Mouse (Mus musculus) c-Kit-negative CD71-positive TER-119-positive erythroid progenitor cells, embryonic 14.5 days (primary cell): Measurements from ENCODE around the gene Lmod3.

Experiments used
- DNase-seq: peaks from one replicate; pipeline ENCODE4 v3.0.0-alpha.2; 2013; ENCODE audit warnings: low read depth, low spot score

Lmod3 gene

GRCm38 (mm10) chr6:97252711-97253221 lies at the start of gene Lmod3:
Gene Lmod3 (minus strand): TSS chr6:97252759.
- DNase-seq: no peak

GRCm38 (mm10) chr6:97302303-97302702 lies 49.7 kb upstream of the Lmod3 start:
- no peak for DNase-seq

GRCm38 (mm10) chr6:97300659-97301058 lies 48.1 kb upstream of the Lmod3 start:
- DNase-seq: no peak

GRCm38 (mm10) chr6:97300180-97300579 lies 47.6 kb upstream of the Lmod3 start:
- DNase-seq: no peak

GRCm38 (mm10) chr6:97297151-97297550 lies 44.6 kb upstream of the Lmod3 start:
- DNase-seq: no peak

GRCm38 (mm10) chr6:97295866-97296527 lies 43.4 kb upstream of the Lmod3 start:
- no peak for DNase-seq

- no peak for DNase-seq
These were observed 42.9 kb upstream of the Lmod3 start for GRCm38 (mm10) chr6:97295416-97295815.

GRCm38 (mm10) chr6:97293667-97294569 lies 41.4 kb upstream of the Lmod3 start:
- DNase-seq: no peak

- DNase-seq: no peak
These were observed 40.3 kb upstream of the Lmod3 start for GRCm38 (mm10) chr6:97292894-97293293.

GRCm38 (mm10) chr6:97292096-97292495 lies 39.5 kb upstream of the Lmod3 start:
- no peak for DNase-seq

- DNase-seq: no peak
These were observed 38.8 kb upstream of the Lmod3 start for GRCm38 (mm10) chr6:97291159-97291908.

GRCm38 (mm10) chr6:97290687-97291086 lies 38.1 kb upstream of the Lmod3 start:
- no peak for DNase-seq

- no peak for DNase-seq
These were observed 37.3 kb upstream of the Lmod3 start for GRCm38 (mm10) chr6:97289838-97290237.

GRCm38 (mm10) chr6:97289316-97289820 lies 36.8 kb upstream of the Lmod3 start:
- no peak for DNase-seq

GRCm38 (mm10) chr6:97288047-97288855 lies 35.7 kb upstream of the Lmod3 start:
- no peak for DNase-seq

GRCm38 (mm10) chr6:97286332-97286731 lies 33.8 kb upstream of the Lmod3 start:
- DNase-seq: no peak

- DNase-seq: no peak
These were observed 31.1 kb upstream of the Lmod3 start for GRCm38 (mm10) chr6:97283676-97284075.

GRCm38 (mm10) chr6:97278878-97279277 lies 26.3 kb upstream of the Lmod3 start:
- no peak for DNase-seq

- no peak for DNase-seq
These were observed 25.6 kb upstream of the Lmod3 start for GRCm38 (mm10) chr6:97278014-97278787.

- no peak for DNase-seq
These were observed 24.4 kb upstream of the Lmod3 start for GRCm38 (mm10) chr6:97276890-97277497.
